Mouse (Mus musculus) small intestine, adult 2 months (tissue): ENCODE results near the gene Smoc2. TPM values are rescaled to one million over a fixed set of nuclear protein-coding genes. Genes with fewer than 3 reads are reported as not detected.

Source experiments
- H3K27ac ChIP-seq: fragments of 200-500 bp; 2 replicates; pipeline ENCODE4 v1.5.1; 2012; ENCODE audit warnings: low read depth, low read length, control low read depth, inconsistent platforms; ENCODE audit not compliant: insufficient read depth
- H3K27me3 ChIP-seq: fragments of 200-500 bp; 2 replicates; pipeline ENCODE4 v1.6.1; 2012; ENCODE audit warnings: mild to moderate bottlenecking, moderate library complexity, low read length, inconsistent platforms; ENCODE audit not compliant: control insufficient read depth, insufficient read depth
- H3K36me3 ChIP-seq: fragments of 200-500 bp; 2 replicates; pipeline ENCODE4 v1.6.1; 2012; ENCODE audit warnings: mild to moderate bottlenecking, low read length, control low read depth, inconsistent platforms; ENCODE audit not compliant: control insufficient read depth, insufficient read depth
- H3K4me1 ChIP-seq: fragments of 200-500 bp; 2 replicates; pipeline ENCODE4 v1.6.1; 2012; ENCODE audit warnings: low read length, inconsistent platforms, mixed read lengths; ENCODE audit not compliant: control insufficient read depth, insufficient read depth, insufficient read length
- H3K4me3 ChIP-seq: fragments of 200-500 bp; 2 replicates; pipeline ENCODE4 v1.5.1; 2012; ENCODE audit warnings: low read depth, mild to moderate bottlenecking, control low read depth, inconsistent platforms, low read length, moderate library complexity
- CTCF ChIP-seq: fragments of 200-500 bp; IDR thresholded peaks from 2 replicates; pipeline ENCODE4 v1.5.1; 2012; ENCODE audit warnings: low read depth, mild to moderate bottlenecking, control low read depth, inconsistent platforms, low read length, moderate library complexity, mixed read lengths; ENCODE audit not compliant: insufficient replicate concordance, insufficient read length; ENCODE audit errors: extremely low read depth
- POLR2A ChIP-seq: fragments of 200-500 bp; IDR thresholded peaks from 2 replicates; pipeline ENCODE4 v1.6.1; 2012; ENCODE audit warnings: low read depth, mild to moderate bottlenecking, control low read depth, inconsistent platforms, low read length, moderate library complexity
- WGBS: fragments of 180-500 bp; shearing (Covaris S2); methylation state at CpG from one replicate; pipeline ENCODE4 v1.1.7; 2018; 5-methylcytosine and 5-hydroxymethylcytosine counted together
- polyA plus RNA-seq: library from polyadenylated mRNA; depleted of rRNA; stranded (reverse); fragments of >200 nt; gene quantifications from 2 replicates; pipeline ENCODE4 v1.2.3, GENCODE M21; 2012

Gene Smoc2
- polyA plus RNA-seq, 1 experiment: 43.5 TPM

- Histone ChIP-seq H3K27ac (no peak overlapping the region), H3K4me1 (no peaks in the 10 kb centered on the region), H3K27me3 (no peaks in the 10 kb centered on the region), H3K4me3 (no peak overlapping the region), H3K36me3 (peaks cover 4% of the 10 kb centered on the region; the same call in 1 of the 2 replicates)
- WGBS: 91% methylated on average over 12 of the region's 12 CpGs
- TF ChIP-seq POLR2A: no peak
- TF ChIP-seq CTCF: no peak
Observed at GRCm38 (mm10) chr17:14343442-14343841, 64.1 kb downstream of the Smoc2 start.

DNA sequence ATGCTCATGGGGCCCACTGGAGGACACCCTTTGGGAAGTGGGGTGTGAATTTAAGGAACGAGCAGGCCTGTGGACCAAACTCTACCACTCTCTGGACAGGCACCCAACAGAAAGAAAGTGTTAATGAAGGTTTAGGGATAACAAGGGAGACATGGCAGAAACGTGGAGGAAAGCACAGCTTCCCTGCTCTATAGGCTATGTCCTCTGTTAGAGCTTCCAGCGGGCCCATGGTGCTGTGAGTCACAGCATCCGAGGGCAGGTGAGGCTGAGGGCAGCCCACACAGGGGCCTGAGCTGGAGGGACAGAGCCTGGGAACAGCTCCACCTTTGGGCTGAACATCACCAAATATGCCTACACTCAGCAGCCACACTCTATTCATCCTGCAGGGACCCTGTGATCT, 66.2 kb downstream of the Smoc2 start:
- 83% methylated on average over 4 of the region's 4 CpGs for WGBS
- TF ChIP-seq CTCF: no peak
- TF ChIP-seq POLR2A: no peak
- H3K4me3 ChIP-seq: no peak overlapping the region
- no peaks in the 10 kb centered on the region for H3K4me1 ChIP-seq
- no peaks in the 10 kb centered on the region for H3K27me3 ChIP-seq
- no peak overlapping the region for H3K27ac ChIP-seq
- H3K36me3 ChIP-seq: peaks cover 3% of the 10 kb centered on the region; the same call in 1 of the 2 replicates

DNA sequence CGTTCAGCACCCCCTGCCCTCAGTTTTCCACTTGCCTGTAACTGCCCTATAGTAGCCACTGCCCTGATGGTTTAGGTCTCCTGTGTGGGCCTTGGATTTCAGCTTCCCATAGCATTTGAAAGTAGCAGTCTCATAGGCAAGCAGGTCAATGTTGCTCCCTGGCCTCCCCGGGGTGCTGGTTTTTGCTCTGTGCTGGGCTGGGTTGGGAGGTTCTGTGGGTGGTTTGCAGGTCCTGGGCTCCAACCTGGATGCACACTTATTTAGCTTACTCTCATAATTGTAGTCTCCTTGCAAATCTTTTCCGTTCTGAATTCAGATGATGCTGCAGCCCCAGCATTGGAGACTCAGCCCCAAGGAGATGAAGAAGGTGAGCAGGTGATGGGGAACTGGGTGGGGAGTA, 67.6 kb downstream of the Smoc2 start:
- TF ChIP-seq CTCF: no peak
- TF ChIP-seq POLR2A: no peak
- no peaks in the 10 kb centered on the region for H3K27me3 ChIP-seq
- H3K36me3 ChIP-seq: peaks cover 3% of the 10 kb centered on the region; the same call in 1 of the 2 replicates
- H3K27ac ChIP-seq: no peak overlapping the region
- H3K4me3 ChIP-seq: no peak overlapping the region
- H3K4me1 ChIP-seq: no peaks in the 10 kb centered on the region
- WGBS: 79% methylated on average over 3 of the region's 3 CpGs

GRCm38 (mm10) chr17:14349086-14349814, 69.9 kb downstream of the Smoc2 start:
- Histone ChIP-seq H3K4me3 (no peak overlapping the region), H3K36me3 (peaks cover 3% of the 10 kb centered on the region), H3K27ac (no peak overlapping the region), H3K4me1 (no peaks in the 10 kb centered on the region), H3K27me3 (no peaks in the 10 kb centered on the region)
- 91% methylated on average over 6 of the region's 6 CpGs for WGBS
- TF ChIP-seq CTCF (no peak), POLR2A (no peak)

- no peaks in the 10 kb centered on the region for H3K27me3 ChIP-seq
- H3K27ac ChIP-seq: no peak overlapping the region
- H3K36me3 ChIP-seq: no peaks in the 10 kb centered on the region; the same call in 1 of the 2 replicates
- 72% methylated on average over 10 of the region's 10 CpGs for WGBS
- no peak overlapping the region for H3K4me3 ChIP-seq
- TF ChIP-seq POLR2A (no peak), CTCF (no peak)
- H3K4me1 ChIP-seq: no peaks in the 10 kb centered on the region
Observed at GRCm38 (mm10) chr17:14353219-14354079, 74.1 kb downstream of the Smoc2 start.

GRCm38 (mm10) chr17:14361511-14361910, 82.2 kb downstream of the Smoc2 start:
- no peaks in the 10 kb centered on the region for H3K27me3 ChIP-seq
- H3K27ac ChIP-seq: no peak overlapping the region

GRCm38 (mm10) chr17:14370476-14370875, 91.2 kb downstream of the Smoc2 start:
- no peaks in the 10 kb centered on the region for H3K27me3 ChIP-seq
- peaks cover 17% of the 10 kb centered on the region for H3K4me1 ChIP-seq
- TF ChIP-seq CTCF (no peak), POLR2A (no peak)
- 92% methylated on average over 5 of the region's 5 CpGs for WGBS
- no peak overlapping the region for H3K4me3 ChIP-seq
- no peak overlapping the region for H3K27ac ChIP-seq
- no peaks in the 10 kb centered on the region for H3K36me3 ChIP-seq

More at GRCm38 (mm10) chr17:14361511-14361910, 82.2 kb downstream of the Smoc2 start:
- Histone ChIP-seq H3K4me1 (no peaks in the 10 kb centered on the region), H3K4me3 (no peak overlapping the region), H3K36me3 (0 out of 2 replicates have a peak, but pooled peaks cover 1% of the 10 kb centered on the region)
- WGBS: 100% methylated on average over 1 of the region's 1 CpGs
- TF ChIP-seq POLR2A (no peak), CTCF (no peak)
